8 mouse cellular contexts compared by ENCODE assay signal in the genomic region with DNA sequence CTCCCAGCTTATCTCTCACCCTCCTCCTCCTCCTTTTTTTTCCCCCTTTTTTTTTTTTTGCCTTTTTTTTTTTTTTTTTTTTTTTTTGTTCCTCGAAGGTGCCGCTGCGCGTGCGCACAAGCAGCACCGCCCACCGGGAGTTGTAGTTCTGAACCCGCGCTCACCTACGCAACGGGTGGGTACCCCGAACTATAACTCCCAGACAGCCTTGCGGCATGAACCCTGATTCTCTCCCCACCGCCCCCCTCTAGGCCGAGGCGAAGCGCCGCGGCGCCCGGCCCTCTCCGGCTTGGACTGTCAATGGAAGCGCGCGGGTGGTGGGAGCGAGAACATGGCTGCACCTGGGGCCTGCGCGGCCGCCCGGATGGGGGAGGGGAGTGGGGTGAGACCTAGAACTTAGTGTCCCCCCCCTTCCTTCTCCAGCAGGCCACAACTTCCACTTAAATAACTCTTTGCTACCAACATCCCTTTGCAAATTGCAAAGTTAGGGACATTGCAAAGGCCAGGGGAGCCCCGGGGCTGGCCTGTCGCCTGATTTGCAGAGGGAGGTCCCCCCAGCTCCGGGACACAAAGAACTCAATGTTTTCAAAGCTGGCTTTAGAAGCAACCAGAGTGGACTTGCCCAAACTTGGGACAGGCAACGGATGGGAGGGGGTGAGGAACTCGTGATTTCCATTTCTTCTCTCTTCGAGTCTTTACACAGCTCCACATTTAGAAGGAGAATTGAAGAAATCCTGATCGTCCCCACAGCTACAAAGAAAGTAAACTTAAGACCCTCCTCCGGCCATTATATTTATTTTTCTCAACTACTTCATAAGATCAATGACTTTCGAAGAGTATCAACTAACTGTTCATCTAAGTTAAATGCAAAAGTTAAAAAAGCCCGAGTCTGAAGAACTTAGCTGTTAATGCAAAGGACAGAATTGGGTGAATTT. TPM values are rescaled to one million over a fixed set of nuclear protein-coding genes. Genes with fewer than 3 reads are reported as not detected.
A peak's percentile ranks its signal among the peaks of the same experiment; 100 is the strongest.
DNase-seq lines count a peak whose midpoint lies in the region; ATAC-seq lines count a peak whose summit lies in the region.

Gtf2i (minus strand) TSS at position 73 of the 935 bp plus-strand sequence.

- peak within 1 kb of the TSS; percentile 99 for H3K9ac ChIP-seq in hindbrain, embryonic 12.5 days

- H3K4me1 ChIP-seq in hindbrain, embryonic 12.5 days: peaks cover 37% of the 10 kb centered on the region

- no peaks in the 10 kb centered on the region for H3K9me3 ChIP-seq in hindbrain, embryonic 12.5 days (replicated peaks)

- 1% methylated on average over 40 of the region's 40 CpGs for WGBS in hindbrain, embryonic 12.5 days

- no peaks in the 10 kb centered on the region for H3K27me3 ChIP-seq in hindbrain, embryonic 12.5 days

- peak within 1 kb of the TSS; percentile 100 for H3K27ac ChIP-seq in hindbrain, embryonic 12.5 days

- H3K4me3 ChIP-seq in hindbrain, embryonic 12.5 days: peak within 1 kb of the TSS; percentile 84

- DNase-seq in NIH3T3 (ENCODE audit: low read depth): peak; percentile 98
- DNase-seq in cerebellum, postnatal 10 days: peak; percentile 97 to 98
- peak; percentile 93 to 96 for DNase-seq in frontal cortex, postnatal 10 days (ENCODE audit: low spot score in 2 of 2)
- peak; percentile 91 to 98 for DNase-seq in layer of hippocampus, postnatal 14 days (ENCODE audit: low spot score in 2 of 2)
- DNase-seq in lung, postnatal 14 days: peak; percentile 92
- DNase-seq in retina, adult 2 months (ENCODE audit: low read depth, low spot score): peak; percentile 91
- DNase-seq in thymus, postnatal 36 days: peak; percentile 90 to 95

- peak; percentile 92 for ATAC-seq in hindbrain, embryonic 12.5 days (ENCODE audit: low FRiP score)

- H3K4me2 ChIP-seq in hindbrain, embryonic 12.5 days (replicated peaks): peak within 1 kb of the TSS; percentile 80

- H3K36me3 ChIP-seq in hindbrain, embryonic 12.5 days: peaks cover 16% of the 10 kb centered on the region

RNA-seq across cellular contexts. Expression of gene Gtf2i, which starts in this region (rescaled TPM):
- polyA plus RNA-seq in hindbrain, embryonic 12.5 days (2016; fragmentation: Nextera tagmentation; extraction: Ambion mirVana): 242 and 254 TPM in 2 replicates
- total RNA-seq in layer of hippocampus, postnatal 14 days (2021): 100 to 1,000 TPM; 228 TPM

Comparison
In these comparisons a context has a peak if more than half of its experiments do, and no peak if none do; other contexts are left out.
1. Peak in every context shown above with its lines: DNase-seq, ATAC-seq, H3K4me3 ChIP-seq and H3K27ac ChIP-seq.